ENCODE assay signal across 1 mouse cellular context in the genomic region with DNA sequence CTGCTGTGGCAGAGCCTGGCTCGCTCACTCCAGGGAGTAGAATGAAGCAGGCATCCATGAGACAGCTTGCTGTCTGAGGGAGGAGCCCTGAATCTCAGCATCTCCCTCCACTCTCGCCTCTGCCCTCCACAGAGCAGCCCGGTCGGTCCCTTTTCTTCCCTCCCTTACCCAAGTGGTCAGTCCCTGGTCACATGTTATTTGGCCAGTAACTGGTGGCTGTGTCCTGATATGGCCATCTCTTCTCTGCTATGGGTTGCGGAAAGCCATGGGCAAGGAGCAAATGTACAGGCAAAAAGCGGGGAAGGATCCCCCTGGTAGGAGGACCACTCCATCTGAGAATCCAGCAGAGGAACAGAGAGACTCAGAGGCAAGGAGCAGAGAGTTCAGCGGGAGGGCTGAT.
TF ChIP-seq lines count a peak whose summit lies in the region.

No protein-coding gene starts in this region.

TF ChIP-seq in CH12.LX, 34 proteins besides CTCF, POLR2A, EP300 and RAD21:
- TF ChIP-seq MAX (IDR thresholded peaks at IDR 0.05; ENCODE audit: low read length) (peak; percentile 42), ZMIZ1 (IDR thresholded peaks at IDR 0.05; ENCODE audit: low read depth, low read length) (0 out of 2 replicates have a peak, but pooled peaks have one; percentile 39), USF2 (conservative IDR thresholded peaks at IDR 0.05; ENCODE audit: low read depth, low read length) (no peak), CHD1 (IDR thresholded peaks at IDR 0.05; ENCODE audit: low read depth, low read length) (peak; percentile 63; the same call in 1 of the 2 replicates)
